Mouse (Mus musculus): ENCODE results near the gene Csmd2. TPM values are rescaled to one million over a fixed set of nuclear protein-coding genes. Genes with fewer than 3 reads are reported as not detected.
"Not testable (repeated sequence)": the region's sequence is repeated elsewhere in the genome, so short reads cannot be mapped to it uniquely, and the experiment has no call there.

Gene Csmd2
- total RNA-seq, 2 experiments from 2014 or later, result 39.0 to 40.2 TPM

- no peak for DNase-seq (ENCODE audit: low spot score in 2 of 2)
Measured at GRCm38 (mm10) chr4:128468040-128468439, 480.4 kb downstream of the Csmd2 start.

DNA sequence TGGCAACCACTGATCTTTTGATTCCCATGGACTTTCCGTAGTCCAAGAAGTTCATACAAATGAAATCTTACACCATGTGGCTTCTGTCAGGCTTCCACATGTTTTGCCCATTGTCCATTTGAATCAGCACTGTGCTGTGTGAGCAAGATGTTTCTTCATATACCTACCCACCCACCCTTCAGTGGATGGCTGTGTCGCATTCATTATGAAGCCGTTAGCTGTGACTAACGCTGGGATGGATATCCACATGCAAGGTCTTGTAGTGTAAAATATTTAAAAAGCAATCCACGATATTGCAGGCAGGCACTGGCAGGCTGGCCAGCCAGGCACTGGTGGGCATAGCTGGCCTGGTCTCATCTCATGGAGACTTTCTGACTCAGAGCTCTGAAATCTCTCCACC is 488.6 kb downstream of the Csmd2 start:
- DNase-seq (ENCODE audit: low spot score in 2 of 2), result no peak

GRCm38 (mm10) chr4:128483891-128484290 is 496.2 kb downstream of the Csmd2 start:
- DNase-seq (ENCODE audit: low spot score in 2 of 2), result no peak

- no peak for DNase-seq (ENCODE audit: low spot score in 2 of 2)
Measured at GRCm38 (mm10) chr4:128484679-128485078, 497.0 kb downstream of the Csmd2 start.

DNA sequence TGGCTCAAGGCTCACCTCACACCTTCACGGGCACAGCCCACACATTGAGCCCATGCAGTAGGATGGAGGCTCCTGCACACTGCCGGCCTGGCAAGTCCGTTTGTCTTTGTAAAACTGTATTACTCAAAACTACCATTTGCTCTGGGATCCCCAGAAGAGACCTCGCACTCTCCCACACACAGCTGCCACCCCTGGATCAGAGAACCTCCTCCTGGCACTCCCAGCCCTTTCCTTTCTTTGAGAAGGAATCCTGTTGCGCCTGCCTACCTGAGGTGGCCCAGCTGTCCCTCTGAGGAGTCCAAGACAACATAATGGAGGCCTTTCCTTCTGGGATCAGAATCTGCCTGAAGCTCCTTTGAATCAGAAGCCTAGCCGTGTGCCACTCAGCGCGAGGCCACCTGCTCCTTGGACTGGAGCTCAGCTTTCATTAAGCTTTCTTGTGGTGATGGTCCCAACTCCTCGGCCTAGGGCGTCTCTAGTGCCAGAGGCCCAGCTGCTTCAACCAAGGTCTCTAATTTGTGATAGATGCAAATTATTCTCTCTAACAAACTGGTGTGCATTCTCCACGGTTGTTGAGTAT is 502.0 kb downstream of the Csmd2 start:
- DNase-seq (ENCODE audit: low spot score in 2 of 2), result no peak

DNA sequence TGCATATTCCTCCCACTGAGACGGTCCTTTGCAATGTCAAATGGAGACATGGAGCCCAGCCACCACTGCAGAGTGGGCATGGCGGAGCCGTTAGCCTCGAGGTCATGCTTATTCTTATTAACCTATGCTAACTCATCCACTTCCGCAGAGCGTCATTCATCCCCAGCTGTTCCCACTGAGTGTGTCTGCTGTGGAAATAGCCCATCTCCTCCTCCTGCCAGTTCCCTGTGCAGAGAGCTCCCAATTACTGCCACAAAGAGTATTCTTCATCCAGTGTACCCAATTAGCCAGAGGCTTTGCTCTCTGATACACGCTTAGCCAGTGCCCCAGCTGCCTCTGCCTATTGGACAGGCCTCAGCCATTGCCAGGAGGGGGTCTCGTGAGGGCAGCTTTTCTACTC is 504.4 kb downstream of the Csmd2 start:
- DNase-seq (ENCODE audit: low spot score in 2 of 2), result no peak

DNA sequence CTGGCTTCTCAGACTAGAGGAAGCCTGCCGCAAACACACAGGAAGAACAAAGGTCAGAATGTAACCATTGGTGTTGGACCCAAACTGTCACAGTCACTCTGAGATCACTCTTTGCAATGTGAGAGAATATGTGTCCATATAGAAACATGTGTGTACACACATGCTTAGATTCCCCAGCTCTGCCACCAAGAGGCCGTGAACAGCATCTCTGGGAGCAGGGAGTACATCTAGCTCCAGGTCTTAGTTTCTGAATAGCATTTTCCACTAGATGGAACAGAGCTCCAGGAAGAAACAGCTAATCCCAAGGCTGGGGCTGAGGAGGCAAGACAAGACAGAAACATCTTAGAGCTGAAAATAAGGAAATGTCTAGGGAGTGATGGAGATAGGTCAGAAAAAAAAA is 512.3 kb downstream of the Csmd2 start:
- no peak for DNase-seq (ENCODE audit: low spot score in 2 of 2)

- no peak for DNase-seq (ENCODE audit: low spot score in 2 of 2)
Measured at GRCm38 (mm10) chr4:128506878-128507277, 519.2 kb downstream of the Csmd2 start.

DNA sequence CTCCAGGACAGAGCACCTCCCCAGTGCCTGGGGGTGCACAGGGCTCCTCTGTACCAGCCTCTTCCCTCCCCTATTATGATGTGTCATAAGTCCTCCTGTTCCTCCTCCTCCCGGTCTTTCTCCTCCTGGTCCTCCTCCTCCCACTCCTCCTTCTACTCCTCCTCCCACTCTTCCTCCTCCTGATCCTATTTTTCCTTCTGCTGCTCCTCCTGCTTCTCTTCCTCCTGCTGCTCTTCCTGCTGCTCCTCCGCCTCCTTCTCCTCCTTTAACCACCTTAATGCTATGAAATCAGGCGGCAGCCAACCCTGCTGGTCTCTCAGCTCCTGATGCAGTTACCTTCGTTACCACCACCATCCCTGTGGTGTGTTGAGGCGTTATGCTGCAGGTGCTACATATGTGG is 522.2 kb downstream of the Csmd2 start:
- DNase-seq (ENCODE audit: low spot score in 2 of 2), result peak; percentile 13 to 54

GRCm38 (mm10) chr4:128514496-128514895 is 526.8 kb downstream of the Csmd2 start:
- no peak for DNase-seq (ENCODE audit: low spot score in 2 of 2)

- no peak for DNase-seq (ENCODE audit: low spot score in 2 of 2)
Measured at GRCm38 (mm10) chr4:128521276-128521675, 533.6 kb downstream of the Csmd2 start.

GRCm38 (mm10) chr4:128543378-128543777 is 555.7 kb downstream of the Csmd2 start:
- DNase-seq (ENCODE audit: low spot score in 2 of 2), result no peak

DNA sequence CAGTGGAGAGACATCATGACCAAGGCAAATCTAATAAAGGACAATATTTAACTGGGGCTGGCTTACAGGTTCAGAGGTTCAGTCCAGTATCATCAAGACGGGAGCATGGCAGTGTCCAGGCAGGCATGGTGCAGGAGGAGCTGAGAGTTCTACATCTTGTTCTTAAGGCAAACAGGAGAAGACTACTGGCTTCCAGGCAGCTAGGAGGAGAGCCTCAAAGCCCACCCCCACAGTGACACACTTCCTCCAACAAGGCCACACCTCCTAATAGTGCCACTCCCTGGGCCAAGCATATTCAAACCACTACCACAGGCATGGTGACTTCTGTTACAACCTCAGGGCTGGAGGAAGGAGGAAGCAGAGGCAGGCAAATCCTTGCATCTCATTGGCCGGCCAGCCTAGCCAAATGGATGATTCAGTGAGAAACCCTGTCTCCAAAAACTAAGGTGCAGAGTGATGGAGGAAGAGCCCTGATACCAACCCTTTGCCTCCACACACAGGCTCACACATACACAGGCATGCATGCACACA is 556.4 kb downstream of the Csmd2 start:
- not testable (repeated sequence) for DNase-seq (ENCODE audit: low spot score in 2 of 2)

DNA sequence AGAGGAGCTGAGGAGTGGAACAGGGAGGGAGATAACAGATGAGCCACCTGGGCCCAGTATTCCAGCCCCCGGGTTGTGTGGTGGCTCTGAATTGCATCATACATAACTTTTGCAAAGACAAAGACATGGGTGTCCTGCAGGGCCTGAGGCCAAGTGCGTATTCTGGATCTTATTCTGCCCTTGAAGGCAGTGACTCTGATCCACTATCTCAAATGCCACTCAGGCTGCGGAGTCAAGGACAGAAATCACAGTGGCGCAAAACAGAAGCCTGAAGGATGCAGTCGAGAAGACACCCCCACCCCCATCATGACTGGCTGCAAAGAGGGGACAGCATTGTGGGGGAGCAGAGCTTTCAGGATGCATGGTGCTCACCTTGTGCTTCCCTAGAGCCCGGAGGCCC is 563.1 kb downstream of the Csmd2 start:
- DNase-seq (ENCODE audit: low spot score in 2 of 2), result no peak

GRCm38 (mm10) chr4:128554198-128554597 is 566.5 kb downstream of the Csmd2 start:
- no peak for DNase-seq (ENCODE audit: low spot score in 2 of 2)

- no peak for DNase-seq (ENCODE audit: low spot score in 2 of 2)
Measured at GRCm38 (mm10) chr4:128560327-128560726, 572.7 kb downstream of the Csmd2 start.

- DNase-seq (ENCODE audit: low spot score in 2 of 2), result no peak
Measured at GRCm38 (mm10) chr4:128575811-128576210, 588.2 kb downstream of the Csmd2 start.

DNA sequence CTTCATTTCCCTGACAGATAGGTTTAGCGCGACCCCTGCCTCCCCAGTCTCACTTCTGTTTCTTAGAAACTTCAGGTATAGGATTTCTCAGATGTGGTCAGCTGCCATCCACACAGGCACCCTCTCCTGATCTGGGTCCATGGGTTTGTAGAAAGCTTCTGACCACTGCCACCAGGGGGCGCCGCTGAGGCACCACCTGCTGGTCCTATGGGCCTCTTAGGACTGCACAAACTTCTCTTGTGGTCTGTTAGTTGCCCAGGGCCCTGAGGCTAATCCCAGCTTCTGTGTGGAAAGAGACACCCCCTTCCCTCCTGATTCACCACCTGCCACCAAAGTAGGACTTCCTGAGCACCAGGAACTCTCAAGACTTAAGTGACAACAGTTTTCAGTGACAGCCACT is 591.5 kb downstream of the Csmd2 start:
- DNase-seq (ENCODE audit: low spot score in 2 of 2), result no peak

DNA sequence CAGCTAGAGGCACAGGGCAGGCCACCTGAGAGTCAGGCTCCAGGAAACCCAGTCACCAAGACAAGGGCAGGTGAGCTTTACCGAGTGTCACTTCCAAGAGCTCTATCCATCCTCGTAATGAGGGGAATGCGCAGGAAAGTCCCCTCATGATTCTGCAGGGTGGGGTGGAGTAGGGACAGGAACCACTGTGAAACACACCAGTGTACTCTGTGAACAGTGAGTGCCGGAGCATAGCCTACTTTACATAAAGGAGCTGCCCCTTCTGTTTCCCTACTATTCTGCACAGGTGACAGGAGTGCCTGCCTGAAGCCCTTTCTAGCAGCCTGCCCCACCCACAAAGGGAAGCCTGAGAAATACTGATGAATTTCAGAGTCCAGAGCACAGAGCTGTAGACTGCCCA is 605.6 kb downstream of the Csmd2 start:
- no peak for DNase-seq (ENCODE audit: low spot score in 2 of 2)

GRCm38 (mm10) chr4:128594062-128594461 is 606.4 kb downstream of the Csmd2 start:
- DNase-seq (ENCODE audit: low spot score in 2 of 2), result no peak

- no peak for DNase-seq (ENCODE audit: low spot score in 2 of 2)
Measured at GRCm38 (mm10) chr4:128597801-128598560, 610.3 kb downstream of the Csmd2 start.

GRCm38 (mm10) chr4:128606586-128606985 is 618.9 kb downstream of the Csmd2 start:
- peak in 1 of 2 experiments; percentile 73 for DNase-seq (ENCODE audit: low spot score in 2 of 2)

- peak in 1 of 2 experiments; percentile 52 for DNase-seq (ENCODE audit: low spot score in 2 of 2)
Measured at GRCm38 (mm10) chr4:128607661-128608060, 620.0 kb downstream of the Csmd2 start.

All from layer of hippocampus, adult 18-20 months (tissue).